Mouse (Mus musculus) erythroblast, embryonic 14.5 days (primary cell): ENCODE data around the gene Col23a1.

Experiments used
- GATA1 ChIP-seq: IDR thresholded peaks from 2 replicates; pipeline ENCODE4 v1.6.1; 2012; ENCODE audit warnings: low read length, inconsistent platforms, mixed read lengths
- TAL1 ChIP-seq: IDR thresholded peaks from 3 replicates; pipeline ENCODE4 v1.6.1; 2012; ENCODE audit warnings: low read length, inconsistent platforms, mixed read lengths

DNA sequence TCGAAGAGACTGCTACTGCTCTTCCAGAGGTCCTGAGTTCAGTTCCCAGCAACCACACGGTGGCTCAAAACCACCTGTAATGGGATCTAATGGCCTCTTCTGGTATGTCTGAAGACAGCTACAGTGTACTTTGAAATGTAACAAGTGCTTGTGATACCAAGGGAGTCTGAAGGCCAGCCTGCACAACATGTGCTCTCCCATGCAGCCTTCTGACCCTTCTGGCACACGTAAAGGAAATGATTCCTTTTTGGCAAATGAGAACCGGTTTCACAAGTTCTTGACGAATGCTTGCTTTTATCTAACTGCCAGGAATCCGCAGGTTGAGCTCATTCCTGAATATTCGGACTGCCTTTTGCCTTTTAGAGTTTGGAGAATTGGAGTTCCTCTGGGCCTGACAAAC lies 325.4 kb downstream of the Col23a1 start:
- TF ChIP-seq GATA1 (no peak), TAL1 (no peak)
